Mouse (Mus musculus): ENCODE results near the gene Lrrc71. TPM values are rescaled to one million over a fixed set of nuclear protein-coding genes. Genes with fewer than 3 reads are reported as not detected.

Lrrc71 gene
- polyA plus RNA-seq (2014; fragmentation: Illumina TruSeq; extraction: RNeasy Lipid Tissue Mini Kit (QIAGEN cat#74804); ENCODE audit: low read depth, low replicate concordance): 25.4 TPM

GRCm38 (mm10) chr3:87748431-87748830 lies at the start of gene Lrrc71:
Gene Lrrc71 (minus strand): TSS chr3:87748625.

GRCm38 (mm10) chr3:87796736-87797334 lies 48.4 kb upstream of the Lrrc71 start, which contains the start of gene Insrr:
Gene Insrr (plus strand): TSS chr3:87796951.

GRCm38 (mm10) chr3:87794922-87795325 lies 46.5 kb upstream of the Lrrc71 start, which contains the start of gene Ntrk1:
Gene Ntrk1 (minus strand): TSS chr3:87795162.

Other genes starting within 250 kb of the Lrrc71 start
- 4.4 TPM for gene Etv3, start 223.2 kb downstream of the Lrrc71 start, polyA plus RNA-seq (2014; fragmentation: Illumina TruSeq; extraction: RNeasy Lipid Tissue Mini Kit (QIAGEN cat#74804); ENCODE audit: low read depth, low replicate concordance)
- 10.0 TPM for gene Arhgef11, start 131.1 kb downstream of the Lrrc71 start, polyA plus RNA-seq (2014; fragmentation: Illumina TruSeq; extraction: RNeasy Lipid Tissue Mini Kit (QIAGEN cat#74804); ENCODE audit: low read depth, low replicate concordance)
- gene Ntrk1, start 46.5 kb upstream of the Lrrc71 start, polyA plus RNA-seq (2014; fragmentation: Illumina TruSeq; extraction: RNeasy Lipid Tissue Mini Kit (QIAGEN cat#74804); ENCODE audit: low read depth, low replicate concordance): not detected
- gene Insrr, start 48.3 kb upstream of the Lrrc71 start, polyA plus RNA-seq (2014; fragmentation: Illumina TruSeq; extraction: RNeasy Lipid Tissue Mini Kit (QIAGEN cat#74804); ENCODE audit: low read depth, low replicate concordance): not detected
- gene Pear1, start 75.7 kb upstream of the Lrrc71 start, polyA plus RNA-seq (2014; fragmentation: Illumina TruSeq; extraction: RNeasy Lipid Tissue Mini Kit (QIAGEN cat#74804); ENCODE audit: low read depth, low replicate concordance): 0.14 TPM
- not detected for gene Sh2d2a, start 98.1 kb upstream of the Lrrc71 start, polyA plus RNA-seq (2014; fragmentation: Illumina TruSeq; extraction: RNeasy Lipid Tissue Mini Kit (QIAGEN cat#74804); ENCODE audit: low read depth, low replicate concordance)
- gene Prcc, start 137.0 kb upstream of the Lrrc71 start, polyA plus RNA-seq (2014; fragmentation: Illumina TruSeq; extraction: RNeasy Lipid Tissue Mini Kit (QIAGEN cat#74804); ENCODE audit: low read depth, low replicate concordance): 3.6 TPM
- 195 TPM for gene Hdgf, start 157.7 kb upstream of the Lrrc71 start, polyA plus RNA-seq (2014; fragmentation: Illumina TruSeq; extraction: RNeasy Lipid Tissue Mini Kit (QIAGEN cat#74804); ENCODE audit: low read depth, low replicate concordance)
- gene Mrpl24, start 170.9 kb upstream of the Lrrc71 start, polyA plus RNA-seq (2014; fragmentation: Illumina TruSeq; extraction: RNeasy Lipid Tissue Mini Kit (QIAGEN cat#74804); ENCODE audit: low read depth, low replicate concordance): 95.8 TPM
- 96.7 TPM for gene Isg20l2, start 181.7 kb upstream of the Lrrc71 start, polyA plus RNA-seq (2014; fragmentation: Illumina TruSeq; extraction: RNeasy Lipid Tissue Mini Kit (QIAGEN cat#74804); ENCODE audit: low read depth, low replicate concordance)
- gene Rrnad1, start 182.1 kb upstream of the Lrrc71 start, polyA plus RNA-seq (2014; fragmentation: Illumina TruSeq; extraction: RNeasy Lipid Tissue Mini Kit (QIAGEN cat#74804); ENCODE audit: low read depth, low replicate concordance): 5.3 TPM
- gene Crabp2, start 200.0 kb upstream of the Lrrc71 start, polyA plus RNA-seq (2014; fragmentation: Illumina TruSeq; extraction: RNeasy Lipid Tissue Mini Kit (QIAGEN cat#74804); ENCODE audit: low read depth, low replicate concordance): not detected
- gene Nes, start 222.5 kb upstream of the Lrrc71 start, polyA plus RNA-seq (2014; fragmentation: Illumina TruSeq; extraction: RNeasy Lipid Tissue Mini Kit (QIAGEN cat#74804); ENCODE audit: low read depth, low replicate concordance): 0.73 TPM